Mouse (Mus musculus) liver, adult 2 months (tissue): ENCODE measurements around the gene Atp6v0a4. TPM values are rescaled to one million over a fixed set of nuclear protein-coding genes. Genes with fewer than 3 reads are reported as not detected.

Source experiments
- DNase-seq: peaks from one replicate; pipeline ENCODE4 v3.0.0-alpha.2; 2011; ENCODE audit warnings: low read depth, low spot score; ENCODE audit errors: extremely low read depth
- H3K27ac ChIP-seq: fragments of 200-500 bp; replicated peaks from 2 replicates; pipeline ENCODE4 v1.5.1; 2012; ENCODE audit warnings: low read depth, mild to moderate bottlenecking, control low read depth, inconsistent platforms, low read length; ENCODE audit not compliant: insufficient read depth
- H3K27me3 ChIP-seq: fragments of 200-500 bp; 2 replicates; pipeline ENCODE4 v1.6.1; 2012; ENCODE audit warnings: mild to moderate bottlenecking, moderate library complexity, low read length, inconsistent platforms; ENCODE audit not compliant: control insufficient read depth, insufficient read depth
- H3K36me3 ChIP-seq: fragments of 200-500 bp; 2 replicates; pipeline ENCODE4 v1.6.1; 2012; ENCODE audit warnings: low read length, inconsistent platforms; ENCODE audit not compliant: control insufficient read depth, insufficient read depth
- H3K4me1 ChIP-seq: fragments of 200-500 bp; 2 replicates; pipeline ENCODE4 v1.6.1; 2011; ENCODE audit warnings: low read length; ENCODE audit not compliant: control insufficient read depth, insufficient read depth
- H3K4me3 ChIP-seq: fragments of 200-500 bp; 2 replicates; pipeline ENCODE4 v1.5.1; 2011; ENCODE audit warnings: low read depth, mild to moderate bottlenecking, control low read depth, low read length, moderate library complexity; ENCODE audit not compliant: insufficient read depth
- H3K79me2 ChIP-seq: fragments of 200-500 bp; 2 replicates; pipeline ENCODE4 v1.6.1; 2012; ENCODE audit warnings: inconsistent platforms, mild to moderate bottlenecking, low read length, moderate library complexity; ENCODE audit not compliant: control insufficient read depth, insufficient read depth
- H3K9ac ChIP-seq: fragments of 200-500 bp; 2 replicates; pipeline ENCODE4 v1.6.1; 2012; ENCODE audit warnings: low read depth, mild to moderate bottlenecking, control low read depth, inconsistent platforms, low read length
- CTCF ChIP-seq: fragments of 200-500 bp; IDR thresholded peaks from 2 replicates; pipeline ENCODE4 v1.5.1; 2011; ENCODE audit warnings: low read depth, low read length, control low read depth
- POLR2A ChIP-seq: fragments of 200-500 bp; IDR thresholded peaks from 2 replicates; pipeline ENCODE4 v1.6.1; 2011; ENCODE audit warnings: low read length, control low read depth; ENCODE audit not compliant: insufficient read depth; ENCODE audit errors: extremely low read depth
- WGBS: fragments of 180-500 bp; shearing (Covaris S2); methylation state at CpG from one replicate; pipeline ENCODE4 v1.1.7; 2018; 5-methylcytosine and 5-hydroxymethylcytosine counted together
- polyA plus RNA-seq: library from polyadenylated mRNA; depleted of rRNA; stranded (reverse); fragments of >200 nt; gene quantifications from 2 replicates; pipeline ENCODE4 v1.2.3, GENCODE M21; 2012
- total RNA-seq: library from RNA; depleted of rRNA; stranded (reverse); fragments of >200 nt; gene quantifications from 2 replicates; pipeline ENCODE4 v1.2.3, GENCODE M21; 2014

Gene Atp6v0a4
- total and polyA plus RNA-seq, 2 experiments = 0.28 to 0.44 TPM

GRCm38 (mm10) chr6:38160102-38160501 is 35.7 kb upstream of the Atp6v0a4 start:
- Histone ChIP-seq H3K9ac (no peak overlapping the region), H3K36me3 (no peaks in the 10 kb centered on the region), H3K4me3 (no peak overlapping the region), H3K27ac (no peak overlapping the region), H3K4me1 (peaks cover 1% of the 10 kb centered on the region; the same call in 1 of the 2 replicates), H3K27me3 (no peaks in the 10 kb centered on the region), H3K79me2 (no peaks in the 10 kb centered on the region)
- no peak for TF ChIP-seq POLR2A
- peak; percentile 61 for TF ChIP-seq CTCF
- WGBS = 4% methylated on average over 3 of the region's 3 CpGs
- peak; percentile 61 for DNase-seq

DNA sequence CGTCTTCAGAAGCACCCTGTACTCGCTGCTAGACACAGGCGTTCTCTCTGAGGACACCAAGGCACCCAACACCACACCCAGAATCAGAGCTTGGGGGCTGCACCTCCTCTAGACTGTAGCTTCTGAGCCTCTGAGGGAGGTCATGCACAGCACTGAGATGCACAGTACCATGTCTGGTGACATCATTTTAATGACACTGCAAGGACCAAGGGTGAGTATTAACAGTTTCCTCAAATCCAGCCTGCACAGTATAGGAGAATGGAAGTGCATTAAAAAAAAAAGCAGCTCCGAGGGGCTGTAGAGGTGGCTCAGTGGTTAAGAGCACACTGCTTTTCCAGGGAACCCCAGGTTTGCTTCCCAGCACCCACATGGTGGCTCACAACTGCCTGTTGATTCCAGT is 35.2 kb upstream of the Atp6v0a4 start:
- H3K4me1 ChIP-seq = peaks cover 1% of the 10 kb centered on the region; the same call in 1 of the 2 replicates

DNA sequence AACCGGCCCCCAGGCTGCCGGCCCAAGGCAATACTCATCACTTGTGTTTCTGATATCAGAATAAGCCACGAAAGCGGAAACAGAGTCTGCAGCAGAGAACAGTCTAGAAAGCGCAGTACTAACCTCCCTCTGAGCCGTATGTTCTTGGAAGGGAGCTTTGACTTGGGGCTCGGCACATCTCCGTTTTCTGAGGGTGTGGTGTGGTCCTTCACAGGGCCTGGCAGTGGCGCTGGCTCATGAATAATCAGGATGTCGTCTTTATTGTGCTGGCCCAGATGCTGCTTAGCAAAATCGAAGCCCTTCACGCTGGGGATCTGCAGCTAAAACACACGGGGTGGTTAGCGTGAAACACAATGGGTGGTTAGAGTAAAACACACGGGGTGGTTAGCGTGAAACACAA is 33.5 kb upstream of the Atp6v0a4 start:
- Histone ChIP-seq H3K4me3 (no peak overlapping the region), H3K79me2 (no peaks in the 10 kb centered on the region), H3K4me1 (peaks cover 1% of the 10 kb centered on the region; the same call in 1 of the 2 replicates), H3K27me3 (no peaks in the 10 kb centered on the region), H3K36me3 (no peaks in the 10 kb centered on the region), H3K27ac (no peak overlapping the region), H3K9ac (no peak overlapping the region)
- DNase-seq = no peak
- TF ChIP-seq CTCF (no peak), POLR2A (no peak)
- 93% methylated on average over 16 of the region's 16 CpGs for WGBS

More for the DNA sequence above, 35.2 kb upstream of the Atp6v0a4 start:
- TF ChIP-seq CTCF (no peak), POLR2A (no peak)
- H3K79me2 ChIP-seq = no peaks in the 10 kb centered on the region
- no peaks in the 10 kb centered on the region for H3K36me3 ChIP-seq
- H3K4me3 ChIP-seq = no peak overlapping the region
- no peak overlapping the region for H3K9ac ChIP-seq
- WGBS = 93% methylated on average over 4 of the region's 4 CpGs
- DNase-seq = no peak
- no peaks in the 10 kb centered on the region for H3K27me3 ChIP-seq
- H3K27ac ChIP-seq = no peak overlapping the region

- Histone ChIP-seq H3K36me3 (no peaks in the 10 kb centered on the region), H3K9ac (no peak overlapping the region), H3K79me2 (no peaks in the 10 kb centered on the region), H3K27me3 (no peaks in the 10 kb centered on the region), H3K4me1 (peaks cover 1% of the 10 kb centered on the region; the same call in 1 of the 2 replicates), H3K4me3 (no peak overlapping the region), H3K27ac (no peak overlapping the region)
- no peak for DNase-seq
- TF ChIP-seq POLR2A = no peak
- 91% methylated on average over 5 of the region's 5 CpGs for WGBS
These were observed 31.8 kb upstream of the Atp6v0a4 start for GRCm38 (mm10) chr6:38156204-38156603.

- no peak for DNase-seq
- Histone ChIP-seq H3K36me3 (no peaks in the 10 kb centered on the region), H3K27ac (no peak overlapping the region), H3K4me1 (no peaks in the 10 kb centered on the region), H3K9ac (no peak overlapping the region), H3K27me3 (no peaks in the 10 kb centered on the region), H3K79me2 (no peaks in the 10 kb centered on the region), H3K4me3 (no peak overlapping the region)
- WGBS = 91% methylated on average over 11 of the region's 11 CpGs
- TF ChIP-seq CTCF = no peak
- TF ChIP-seq POLR2A = no peak
These were observed 27.9 kb upstream of the Atp6v0a4 start for GRCm38 (mm10) chr6:38152305-38152704.

DNA sequence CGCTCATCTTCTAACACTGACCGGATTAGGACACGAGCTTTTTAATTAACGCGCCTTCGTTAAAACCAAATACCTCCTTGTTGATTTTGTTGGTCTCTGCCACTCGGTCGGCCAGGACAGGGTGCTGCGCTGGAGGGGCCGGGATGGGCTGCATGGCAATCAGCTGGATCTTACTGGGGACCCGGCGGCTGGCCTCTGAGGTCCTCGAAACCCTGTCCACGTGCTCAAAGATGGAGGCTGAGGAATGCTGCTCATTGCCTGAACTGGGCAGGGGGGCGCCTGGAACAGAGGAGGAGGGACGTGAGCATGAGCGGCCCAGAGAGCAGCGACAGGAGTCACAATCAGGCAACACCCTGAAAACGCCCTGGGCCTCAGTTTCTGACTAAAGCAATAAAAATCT is 25.1 kb upstream of the Atp6v0a4 start:
- Histone ChIP-seq H3K4me1 (no peaks in the 10 kb centered on the region), H3K79me2 (no peaks in the 10 kb centered on the region), H3K4me3 (no peak overlapping the region), H3K9ac (no peak overlapping the region), H3K27ac (no peak overlapping the region), H3K27me3 (no peaks in the 10 kb centered on the region), H3K36me3 (no peaks in the 10 kb centered on the region)
- TF ChIP-seq CTCF (no peak), POLR2A (no peak)
- 93% methylated on average over 19 of the region's 19 CpGs for WGBS
- DNase-seq = no peak
